Mouse (Mus musculus) brown adipose tissue, adult 24 weeks (tissue): ENCODE measurements around the gene Atp6ap1. TPM values are rescaled to one million over a fixed set of nuclear protein-coding genes. Genes with fewer than 3 reads are reported as not detected.

ENCODE experiments used
- H3K27ac ChIP-seq: fragments of 200-500 bp; replicated peaks from 2 replicates; pipeline ENCODE4 v1.5.1; 2012; ENCODE audit warnings: low read depth, mild to moderate bottlenecking, low read length
- H3K4me1 ChIP-seq: fragments of 200-500 bp; 2 replicates; pipeline ENCODE4 v1.6.1; 2012; ENCODE audit warnings: low read length, mixed read lengths; ENCODE audit not compliant: control insufficient read depth, insufficient read depth, insufficient read length
- H3K4me3 ChIP-seq: fragments of 200-500 bp; 2 replicates; pipeline ENCODE4 v1.5.1; 2012; ENCODE audit warnings: low read depth, mild to moderate bottlenecking, low read length, moderate library complexity; ENCODE audit not compliant: insufficient read depth
- polyA plus RNA-seq: library from polyadenylated mRNA; stranded (reverse); fragments of >200 nt; gene quantifications from 2 replicates; pipeline ENCODE4 v1.2.4, GENCODE M21; 2012; ENCODE audit not compliant: missing spikeins, insufficient read depth, insufficient read length

Atp6ap1 gene
- polyA plus RNA-seq, 1 experiment: 85.2 TPM

DNA sequence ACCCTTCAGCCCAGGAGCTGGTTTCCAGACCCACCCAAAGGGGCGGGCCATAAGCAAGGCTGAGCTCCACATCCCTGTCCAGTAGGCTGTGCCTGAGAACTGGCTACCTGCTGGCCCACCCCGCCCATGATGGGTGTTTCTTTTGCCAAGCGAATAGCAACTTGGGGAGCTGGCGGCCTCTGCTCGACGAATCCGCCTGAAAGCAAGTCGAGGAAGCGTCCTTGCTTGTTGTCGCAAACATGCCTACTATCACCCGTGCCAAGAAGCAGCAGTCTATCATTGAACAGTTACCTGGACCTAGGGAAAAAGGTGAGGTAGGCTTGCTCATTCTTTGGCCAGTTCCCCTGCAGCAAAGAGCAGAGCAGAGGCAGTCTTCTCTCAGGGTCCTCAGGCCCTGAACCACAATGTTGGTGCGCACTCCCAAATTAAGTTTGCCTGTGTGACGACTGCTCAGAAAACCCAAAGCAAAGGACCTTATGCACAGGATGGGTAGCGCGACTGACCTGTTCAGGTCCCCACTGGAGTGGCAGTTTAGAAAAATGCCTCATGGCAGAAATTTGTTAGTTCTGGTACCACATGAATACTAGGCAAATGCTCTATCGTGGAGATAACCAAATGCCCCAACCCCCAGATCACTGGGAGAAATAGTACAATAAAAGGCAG is 15.0 kb upstream of the Atp6ap1 start, which contains the start of the genes Taz and Dnase1l1:
Gene Taz, plus strand, starts transcription at position 181 of the 663 bp plus-strand sequence.
Gene Dnase1l1, minus strand, starts transcription at position 606 of the 663 bp plus-strand sequence.
- H3K4me3 ChIP-seq: peak within 1 kb of the TSS; percentile 85
- H3K4me1 ChIP-seq: no peaks in the 10 kb centered on the region
- peak within 1 kb of the TSS; percentile 94 for H3K27ac ChIP-seq

DNA sequence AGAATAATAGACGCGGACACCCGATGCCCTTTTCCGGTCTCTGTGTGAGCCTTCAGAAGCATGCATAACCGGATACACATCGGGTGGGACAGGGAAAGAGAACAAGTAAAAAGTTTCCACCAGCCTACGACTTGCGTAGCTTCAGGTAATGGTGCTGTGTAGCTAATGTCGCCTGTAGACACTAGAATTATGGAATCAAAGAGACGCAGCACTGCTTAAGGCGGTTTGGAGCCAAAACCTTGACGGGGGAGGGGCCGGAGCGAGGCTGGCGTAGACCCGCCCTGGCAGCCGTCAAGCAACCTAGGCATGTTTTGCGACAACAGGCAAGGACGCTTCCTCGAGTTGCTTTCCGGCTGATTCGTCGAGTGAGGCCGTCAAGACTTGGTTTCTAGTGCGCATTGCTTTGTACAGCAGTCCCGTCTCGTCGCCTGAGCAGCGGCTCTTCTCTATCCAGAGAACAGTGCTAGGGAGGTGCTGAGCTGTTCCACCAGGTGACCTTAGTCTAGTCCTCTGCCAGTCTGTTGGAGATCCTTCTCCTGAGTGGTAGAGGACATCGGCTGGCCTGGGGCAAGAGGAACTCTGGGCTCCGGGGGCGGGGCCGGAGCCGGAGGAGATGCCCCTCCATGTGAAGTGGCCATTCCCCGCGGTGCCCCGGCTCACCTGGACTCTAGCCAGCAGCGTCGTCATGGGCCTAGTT is 14.4 kb upstream of the Atp6ap1 start:
- Histone ChIP-seq H3K27ac (peak overlapping the region; percentile 94), H3K4me3 (peak overlapping the region; percentile 85)

DNA sequence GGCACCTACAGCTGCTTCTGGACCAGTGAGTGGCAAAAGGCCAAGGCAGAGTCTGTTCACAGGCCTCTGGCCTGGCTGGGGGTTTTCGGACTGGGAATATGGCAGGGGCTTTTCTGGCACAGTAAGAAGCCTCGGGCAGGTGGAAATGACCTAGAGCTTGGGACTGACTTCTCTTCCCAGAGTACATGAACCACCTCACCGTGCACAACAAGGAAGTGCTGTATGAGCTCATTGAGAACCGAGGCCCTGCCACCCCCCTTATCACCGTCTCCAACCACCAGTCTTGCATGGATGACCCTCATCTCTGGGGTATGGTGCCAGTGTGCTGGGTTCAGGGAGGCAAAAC is 13.8 kb upstream of the Atp6ap1 start:
- peak overlapping the region; percentile 85 for H3K4me3 ChIP-seq
- H3K4me1 ChIP-seq: no peaks in the 10 kb centered on the region
- H3K27ac ChIP-seq: peak overlapping the region; percentile 94

More for the DNA sequence above, 14.4 kb upstream of the Atp6ap1 start:
- H3K4me1 ChIP-seq: no peaks in the 10 kb centered on the region

DNA sequence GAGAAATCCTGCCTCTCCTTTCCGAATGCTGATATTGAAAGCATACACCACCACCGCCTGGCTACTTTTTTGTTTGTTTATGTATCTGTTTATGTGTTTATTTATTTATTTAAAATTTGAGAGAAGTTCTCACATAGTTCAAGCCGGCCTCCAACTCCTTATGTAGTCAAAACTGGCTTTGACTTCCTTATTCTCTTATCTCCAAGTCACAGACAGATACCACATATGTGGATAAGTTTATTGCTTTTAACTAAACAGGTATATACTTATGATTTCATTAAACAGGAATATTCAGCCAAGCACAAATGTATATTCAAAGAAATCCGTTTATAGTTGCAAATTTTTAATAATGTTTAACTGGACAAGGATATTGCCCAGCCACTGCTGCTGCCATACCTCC is 3.5 kb upstream of the Atp6ap1 start:
- H3K4me1 ChIP-seq: no peaks in the 10 kb centered on the region
- H3K4me3 ChIP-seq: no peak overlapping the region
- no peak overlapping the region for H3K27ac ChIP-seq

DNA sequence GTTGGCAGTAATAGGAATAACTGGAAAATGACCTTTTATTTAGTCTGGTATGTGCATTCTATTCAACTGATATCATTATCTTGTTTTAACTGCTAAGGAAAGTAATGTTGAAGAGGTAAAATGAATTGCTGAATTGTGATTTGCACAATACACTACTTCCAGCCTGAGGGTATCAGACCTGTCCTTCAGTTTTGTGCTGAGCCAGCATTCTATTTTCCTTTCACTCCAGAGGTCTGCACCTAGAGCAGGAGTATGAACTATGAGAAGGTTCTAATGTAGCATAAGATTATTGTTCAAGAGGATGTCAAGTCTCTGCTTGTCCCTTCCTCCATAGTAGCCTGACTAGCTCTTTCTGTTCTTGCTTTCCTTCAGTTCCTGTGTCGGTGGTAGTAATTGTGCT is 1.5 kb downstream of the Atp6ap1 start:
- Histone ChIP-seq H3K4me1 (no peaks in the 10 kb centered on the region), H3K4me3 (no peak overlapping the region), H3K27ac (no peak overlapping the region)

DNA sequence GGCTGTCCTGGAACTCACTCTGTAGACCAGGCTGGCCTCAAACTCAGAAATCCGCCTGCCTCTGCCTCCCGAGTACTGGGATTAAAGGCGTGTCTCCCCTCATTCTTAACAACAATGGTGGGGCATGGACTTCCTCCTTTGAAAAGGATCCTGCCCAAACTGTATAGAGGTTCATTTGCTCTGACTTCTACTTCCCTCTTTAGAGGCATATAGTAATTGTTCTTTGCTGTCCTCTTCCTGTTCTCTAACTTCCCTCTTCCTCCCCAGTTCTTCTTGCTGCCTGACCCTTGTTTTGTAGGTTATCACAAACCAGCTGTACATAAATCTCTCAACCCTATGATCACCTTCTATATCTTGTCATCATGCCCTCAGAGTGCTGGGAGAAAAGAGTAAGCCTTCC is 2.8 kb downstream of the Atp6ap1 start:
- no peaks in the 10 kb centered on the region for H3K4me1 ChIP-seq
- peak overlapping the region; percentile 24 for H3K27ac ChIP-seq
- no peak overlapping the region for H3K4me3 ChIP-seq

DNA sequence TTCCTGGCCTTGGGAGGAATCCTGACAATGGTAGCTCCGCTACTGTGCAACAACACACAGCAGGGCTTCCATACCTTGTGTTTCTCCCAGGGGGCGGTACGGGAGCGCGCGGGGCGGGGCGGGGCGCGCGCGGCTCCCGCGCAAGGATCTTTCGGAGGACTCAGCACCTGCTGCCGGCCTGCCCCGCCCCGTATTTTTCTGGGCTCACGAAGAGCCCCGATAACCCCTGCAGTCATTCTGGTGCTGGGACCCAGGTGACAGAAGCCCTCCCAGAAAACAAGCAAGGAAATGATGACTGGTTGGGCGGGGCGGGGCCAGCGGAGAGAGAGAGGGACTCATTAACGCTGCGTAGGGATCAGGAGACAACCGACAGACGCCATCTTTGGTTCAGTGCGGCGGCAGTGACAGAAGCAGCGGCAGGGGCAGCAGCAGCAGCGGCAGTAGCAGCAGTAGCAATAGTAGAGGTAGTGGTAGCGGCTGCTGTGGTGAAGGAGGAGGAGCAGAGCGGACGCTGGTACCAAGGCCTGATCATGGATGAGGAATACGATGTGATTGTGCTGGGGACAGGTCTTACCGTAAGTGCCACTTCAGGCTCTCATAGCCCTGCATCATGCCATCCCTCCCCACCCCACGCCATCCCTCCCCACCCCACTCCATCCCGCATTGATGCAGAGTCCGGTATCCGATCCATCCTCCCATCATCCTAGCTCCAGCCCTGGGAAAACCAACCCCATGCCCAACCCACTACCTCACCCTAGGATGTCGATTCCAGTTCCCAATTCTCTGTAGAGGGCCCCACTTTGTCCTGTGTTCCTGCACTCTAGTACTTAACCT is 8.2 kb downstream of the Atp6ap1 start, which contains the start of gene Gdi1:
Gene Gdi1, plus strand, starts transcription at position 132 of the 834 bp plus-strand sequence.
- Histone ChIP-seq H3K27ac (peak within 1 kb of the TSS; percentile 97), H3K4me1 (peaks cover 2% of the 10 kb centered on the region; the same call in 1 of the 2 replicates), H3K4me3 (peak within 1 kb of the TSS; percentile 98)

DNA sequence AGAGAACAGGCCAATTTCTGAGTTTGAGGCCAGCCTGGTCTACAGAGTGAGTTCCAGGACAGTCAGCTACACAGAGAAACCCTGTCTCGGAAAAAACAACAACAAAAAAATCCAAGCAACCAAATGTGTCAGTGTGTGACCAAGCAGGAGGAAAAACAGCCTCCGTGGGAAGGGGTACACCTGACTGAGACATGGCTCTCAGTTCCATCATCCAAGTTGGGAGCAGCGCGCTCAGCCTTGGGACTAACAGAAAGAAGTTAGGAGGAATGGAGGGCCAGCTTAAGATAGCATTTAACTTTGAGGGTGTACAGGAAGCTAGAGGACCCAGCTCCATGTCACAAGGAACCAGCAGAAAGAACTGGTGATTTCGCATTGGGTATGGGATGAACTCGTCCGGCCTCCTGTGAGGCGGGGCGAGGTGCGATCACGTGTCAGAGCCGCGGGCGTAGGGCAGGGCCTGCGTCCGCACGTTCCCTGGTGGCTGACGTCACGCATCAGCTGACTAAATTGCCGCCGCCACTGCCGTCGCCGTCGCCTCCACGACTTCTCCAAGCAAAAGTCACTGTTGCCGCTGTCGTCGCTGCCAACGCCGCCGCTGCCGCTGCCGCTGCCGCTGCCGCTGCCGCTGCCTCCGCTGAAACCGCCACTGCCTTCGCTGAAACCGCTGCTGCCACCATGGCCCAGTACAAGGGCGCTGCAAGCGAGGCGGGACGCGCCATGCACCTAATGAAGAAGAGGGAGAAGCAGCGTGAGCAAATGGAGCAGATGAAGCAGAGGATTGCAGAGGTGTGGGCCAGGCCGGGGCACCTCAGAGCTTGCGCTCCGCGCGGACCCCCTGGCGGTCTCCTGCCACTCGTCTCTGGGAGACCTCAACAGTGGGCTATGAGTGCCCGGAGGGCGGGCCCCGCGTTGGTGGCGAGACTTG is 15.9 kb downstream of the Atp6ap1 start, which contains the start of gene Fam50a:
Gene Fam50a, plus strand, starts transcription at position 494 of the 925 bp plus-strand sequence.
- Histone ChIP-seq H3K27ac (peak within 1 kb of the TSS; percentile 86), H3K4me3 (peak within 1 kb of the TSS; percentile 95), H3K4me1 (no peaks in the 10 kb centered on the region; the same call in 1 of the 2 replicates)

DNA sequence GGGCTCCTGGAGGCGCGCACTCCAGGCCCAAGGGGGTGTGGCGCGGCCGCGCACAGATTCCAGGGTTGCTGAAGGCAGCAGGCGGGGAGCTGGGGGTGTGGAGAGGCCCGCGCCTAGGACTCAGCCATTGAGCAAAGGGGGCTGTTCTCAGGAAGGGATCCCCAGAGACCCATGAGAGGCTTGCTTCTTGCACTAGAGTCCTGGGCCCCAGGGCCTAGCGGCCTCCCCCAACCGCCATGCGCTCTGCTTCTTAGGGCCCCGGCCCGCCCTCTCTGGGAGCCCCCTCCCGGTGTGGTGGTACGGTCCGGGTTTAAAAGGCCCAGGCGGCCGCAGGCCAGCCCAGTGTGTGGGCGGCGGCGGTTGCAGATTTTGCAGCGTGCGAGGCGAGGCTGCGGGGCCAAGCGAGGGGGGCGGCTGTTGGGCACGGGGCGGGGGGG is 31.8 kb downstream of the Atp6ap1 start, which contains the start of gene Plxna3:
Gene Plxna3, plus strand, starts transcription at position 342 of the 437 bp plus-strand sequence.
- Histone ChIP-seq H3K4me3 (peak within 1 kb of the TSS; percentile 73), H3K27ac (0 out of 2 replicates have a peak within 1 kb of the TSS, but pooled peaks have one; percentile 66), H3K4me1 (no peaks in the 10 kb centered on the region)

DNA sequence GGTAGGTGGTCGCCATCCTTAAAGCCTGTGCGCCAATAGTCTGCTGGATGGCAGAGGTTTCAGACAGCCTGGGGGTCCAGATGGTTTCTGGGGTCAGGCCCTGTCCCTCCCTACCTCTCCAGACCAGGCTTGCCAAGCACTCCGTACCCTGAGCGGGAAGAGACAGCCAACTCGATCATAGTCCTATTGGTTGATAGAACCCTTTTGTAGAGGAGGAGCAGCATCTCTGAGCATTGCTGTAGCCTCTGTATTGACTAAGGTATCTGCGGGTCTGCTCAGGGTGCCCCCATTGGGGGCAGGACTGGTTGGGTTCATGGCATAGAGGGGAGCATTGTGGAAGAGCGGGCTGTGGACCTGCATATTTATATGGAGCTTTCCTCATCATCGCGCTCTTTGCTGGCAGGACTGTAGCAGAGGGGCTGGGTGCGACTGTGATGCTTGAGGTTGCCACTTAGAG is 32.3 kb downstream of the Atp6ap1 start:
- no peak overlapping the region for H3K27ac ChIP-seq
- H3K4me1 ChIP-seq: no peaks in the 10 kb centered on the region
- peak overlapping the region; percentile 73 for H3K4me3 ChIP-seq

DNA sequence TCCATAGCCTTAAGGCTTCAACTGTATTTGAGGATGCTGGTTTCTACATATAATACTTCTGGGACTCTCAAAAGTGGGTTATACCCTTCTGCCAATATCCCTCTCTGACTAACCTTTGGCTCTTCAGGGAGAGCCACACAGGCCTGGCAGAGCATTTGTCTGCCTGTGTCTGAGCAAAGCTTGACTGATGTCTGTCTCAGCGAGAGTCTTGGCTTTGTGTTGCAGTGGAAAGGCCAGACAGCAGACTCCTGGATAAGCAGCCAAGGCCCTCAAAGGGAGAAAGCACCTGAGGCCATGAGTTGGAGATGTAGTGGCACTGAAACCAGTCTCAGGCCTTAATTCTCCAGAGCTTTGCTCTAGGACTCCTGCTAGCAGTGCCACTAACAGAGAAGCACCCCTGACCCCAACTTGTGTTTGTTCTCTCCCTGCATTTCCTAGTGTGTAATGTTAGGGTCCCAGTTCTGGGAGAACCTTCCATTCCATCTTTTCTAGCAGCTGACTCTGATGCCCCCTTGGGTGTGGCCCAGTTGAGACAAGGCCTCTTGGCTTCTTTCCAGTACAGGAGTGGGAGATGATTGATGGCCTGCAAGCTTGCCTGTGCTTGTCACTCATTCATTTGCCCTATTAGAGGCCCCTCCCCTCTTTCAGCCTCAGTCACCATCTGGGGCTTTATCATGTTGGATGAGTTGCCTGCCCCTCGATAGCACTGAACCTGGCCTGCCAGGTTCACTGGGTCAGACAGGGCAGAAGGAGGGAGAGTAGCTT is 33.5 kb downstream of the Atp6ap1 start:
- H3K4me3 ChIP-seq: no peak overlapping the region
- H3K27ac ChIP-seq: no peak overlapping the region
- H3K4me1 ChIP-seq: no peaks in the 10 kb centered on the region

DNA sequence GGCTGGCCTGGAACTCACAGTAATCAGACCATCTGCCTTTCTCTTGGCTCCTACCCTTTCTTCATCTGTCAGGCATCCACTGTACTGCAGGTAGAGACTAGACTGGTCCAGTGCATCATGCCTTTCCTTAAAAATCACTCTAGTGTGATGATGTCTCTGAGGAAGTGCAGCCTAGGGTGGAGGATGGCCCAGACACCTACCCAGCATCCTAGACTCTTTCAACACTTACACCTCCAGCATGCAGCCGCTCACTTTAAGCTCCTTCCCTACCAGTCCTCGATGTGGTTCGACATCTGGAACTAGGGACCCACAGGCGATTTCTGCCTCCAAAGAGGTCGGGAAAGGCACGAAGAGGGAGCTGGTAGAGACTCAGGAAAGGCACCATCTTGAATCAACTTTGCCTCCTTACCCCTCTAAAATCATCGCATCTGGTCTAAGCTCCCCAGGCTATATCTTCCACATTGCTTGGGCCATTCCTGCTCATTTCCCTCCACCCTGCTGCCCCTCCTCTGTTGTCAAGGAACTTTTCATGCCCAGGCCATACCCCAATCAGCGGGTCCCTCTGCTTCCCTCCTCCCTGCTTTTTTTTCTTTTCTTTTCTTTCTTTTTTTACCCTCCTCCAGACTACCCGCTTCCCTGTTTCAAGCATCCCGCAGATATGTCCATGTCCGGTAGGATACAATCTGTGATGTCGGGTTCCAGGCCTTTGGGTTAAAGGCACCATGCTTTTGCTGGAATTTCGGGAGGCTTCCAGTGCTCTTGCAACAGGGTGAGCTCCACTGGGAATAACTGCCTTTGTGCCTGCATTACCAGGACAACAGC is 56.0 kb downstream of the Atp6ap1 start:
- H3K27ac ChIP-seq: peak overlapping the region; percentile 37; the same call in 1 of the 2 replicates
- no peaks in the 10 kb centered on the region for H3K4me1 ChIP-seq
- H3K4me3 ChIP-seq: peak overlapping the region; percentile 72

DNA sequence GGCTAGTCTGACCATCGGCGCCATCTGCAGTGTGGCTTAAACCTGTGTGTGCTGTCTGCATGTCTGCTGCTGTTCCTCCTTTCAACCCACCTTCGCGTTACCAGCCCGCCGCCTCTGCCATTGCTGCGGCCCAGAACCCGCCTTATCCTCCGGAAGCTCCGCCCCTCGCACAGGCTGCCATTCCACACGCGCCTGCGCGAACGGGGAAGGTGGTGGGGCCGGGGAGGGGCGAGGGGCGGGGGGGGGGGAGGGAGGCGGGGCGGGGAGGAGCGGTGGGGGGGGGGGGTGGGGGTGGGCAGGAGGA is 56.5 kb downstream of the Atp6ap1 start, which contains the start of gene Lage3:
Gene Lage3, minus strand, starts transcription at position 152 of the 304 bp plus-strand sequence.
- Histone ChIP-seq H3K4me1 (no peaks in the 10 kb centered on the region), H3K27ac (peak within 1 kb of the TSS; percentile 37; the same call in 1 of the 2 replicates)

More for the DNA sequence above, 56.5 kb downstream of the Atp6ap1 start, which contains the start of gene Lage3:
- peak within 1 kb of the TSS; percentile 72 for H3K4me3 ChIP-seq
